Mouse (Mus musculus): ENCODE results near the gene Borcs5. TPM values are rescaled to one million over a fixed set of nuclear protein-coding genes. Genes with fewer than 3 reads are reported as not detected.

The Borcs5 gene
- polyA plus RNA-seq, 1 experiment from 2014 or later, result 38.6 TPM

Other genes starting within 250 kb of the Borcs5 start
- gene Bcl2l14, start 243.2 kb upstream of the Borcs5 start, polyA plus RNA-seq (2016; fragmentation: Nextera tagmentation; extraction: Ambion mirVana), result 0.09 TPM in 1 of 2 replicates, not detected in the other
- gene Lrp6, start 72.5 kb upstream of the Borcs5 start, polyA plus RNA-seq (2016; fragmentation: Nextera tagmentation; extraction: Ambion mirVana), result 29.0 and 29.7 TPM in 2 replicates
- 1.2 TPM in 2 replicates for gene Mansc1, start 7.0 kb upstream of the Borcs5 start, polyA plus RNA-seq (2016; fragmentation: Nextera tagmentation; extraction: Ambion mirVana)
- gene Dusp16, start 153.1 kb downstream of the Borcs5 start, polyA plus RNA-seq (2016; fragmentation: Nextera tagmentation; extraction: Ambion mirVana), result 11.0 and 11.5 TPM in 2 replicates
- 2.8 and 3.1 TPM in 2 replicates for gene Crebl2, start 190.6 kb downstream of the Borcs5 start, polyA plus RNA-seq (2016; fragmentation: Nextera tagmentation; extraction: Ambion mirVana)

Measured in neural tube, embryonic 12.5 days (tissue).